Mouse (Mus musculus) olfactory bulb, adult 2 months (tissue): ENCODE measurements around the gene Cd3d. TPM values are rescaled to one million over a fixed set of nuclear protein-coding genes. Genes with fewer than 3 reads are reported as not detected.

Source experiments
- H3K27ac ChIP-seq: fragments of 200-500 bp; 2 replicates; pipeline ENCODE4 v1.5.1; 2012; ENCODE audit warnings: low read depth, low read length; ENCODE audit not compliant: insufficient read depth
- H3K4me1 ChIP-seq: fragments of 200-500 bp; 2 replicates; pipeline ENCODE4 v1.6.1; 2012; ENCODE audit warnings: low read length; ENCODE audit not compliant: control insufficient read depth, insufficient read depth
- H3K4me3 ChIP-seq: fragments of 200-500 bp; 2 replicates; pipeline ENCODE4 v1.5.1; 2012; ENCODE audit warnings: mild to moderate bottlenecking, low read depth, low read length, moderate library complexity; ENCODE audit not compliant: insufficient read depth
- CTCF ChIP-seq: fragments of 200-500 bp; IDR thresholded peaks from 2 replicates; pipeline ENCODE4 v1.5.1; 2012; ENCODE audit warnings: low read depth, mild to moderate bottlenecking, low read length, moderate library complexity; ENCODE audit not compliant: insufficient read depth
- POLR2A ChIP-seq: fragments of 200-500 bp; IDR thresholded peaks from 2 replicates; pipeline ENCODE4 v1.6.1; 2012; ENCODE audit warnings: mild to moderate bottlenecking, low read depth, low read length, moderate library complexity; ENCODE audit not compliant: insufficient read depth
- WGBS: fragments of 180-500 bp; shearing (Covaris S2); methylation state at CpG from one replicate; pipeline ENCODE4 v1.1.7; 2018; 5-methylcytosine and 5-hydroxymethylcytosine counted together
- polyA plus RNA-seq: library from polyadenylated mRNA; stranded (reverse); fragments of >200 nt; gene quantifications from 2 replicates; pipeline ENCODE4 v1.2.4, GENCODE M21; 2012; ENCODE audit warnings: low replicate concordance; ENCODE audit not compliant: missing spikeins, insufficient read depth, insufficient read length

Gene Cd3d
- polyA plus RNA-seq, 1 experiment: not detected

GRCm38 (mm10) chr9:45024187-45024586 lies 42.6 kb downstream of the Cd3d start:
- H3K27ac ChIP-seq: no peak overlapping the region
- no peak overlapping the region for H3K4me3 ChIP-seq
- TF ChIP-seq CTCF (no peak), POLR2A (no peak)
- 89% methylated on average over 2 of the region's 2 CpGs for WGBS
- no peaks in the 10 kb centered on the region for H3K4me1 ChIP-seq

- no peak for TF ChIP-seq CTCF
- no peak for TF ChIP-seq POLR2A
- WGBS: 59% methylated on average over 8 of the region's 8 CpGs
- H3K4me3 ChIP-seq: no peak overlapping the region
- no peak overlapping the region for H3K27ac ChIP-seq
- H3K4me1 ChIP-seq: no peaks in the 10 kb centered on the region
Measured at GRCm38 (mm10) chr9:45027376-45027775, 45.8 kb downstream of the Cd3d start.

- no peak overlapping the region for H3K4me3 ChIP-seq
- no peaks in the 10 kb centered on the region for H3K4me1 ChIP-seq
- no peak overlapping the region for H3K27ac ChIP-seq
- 80% methylated on average over 6 of the region's 6 CpGs for whole genome bisulfite sequencing
- no peak for TF ChIP-seq CTCF
- no peak for TF ChIP-seq POLR2A
Measured at GRCm38 (mm10) chr9:45030341-45030740, 48.8 kb downstream of the Cd3d start.

- Histone ChIP-seq H3K4me1 (no peaks in the 10 kb centered on the region), H3K4me3 (no peak overlapping the region), H3K27ac (no peak overlapping the region)
- TF ChIP-seq CTCF (no peak), POLR2A (no peak)
- WGBS: 57% methylated on average over 2 of the region's 2 CpGs
Measured at GRCm38 (mm10) chr9:45032261-45032660, 50.7 kb downstream of the Cd3d start.

GRCm38 (mm10) chr9:45034526-45034925 lies 52.9 kb downstream of the Cd3d start:
- WGBS: 85% methylated on average over 3 of the region's 3 CpGs
- Histone ChIP-seq H3K27ac (no peak overlapping the region), H3K4me3 (no peak overlapping the region), H3K4me1 (no peaks in the 10 kb centered on the region)
- TF ChIP-seq POLR2A: no peak
- no peak for TF ChIP-seq CTCF

Other genes with a start within 250 kb of the Cd3d start
- not detected in 2 replicates for gene Phldb1, start 246.6 kb upstream of the Cd3d start, polyA plus RNA-seq
- 192 TPM in 1 of 2 replicates, not detected in the other for gene Arcn1, start 213.9 kb upstream of the Cd3d start, polyA plus RNA-seq
- gene Ift46, start 213.9 kb upstream of the Cd3d start, polyA plus RNA-seq: not detected in 2 replicates
- gene Tmem25, start 182.5 kb upstream of the Cd3d start, polyA plus RNA-seq: not detected in 2 replicates
- gene Ttc36, start 178.7 kb upstream of the Cd3d start, polyA plus RNA-seq: not detected in 2 replicates
- gene Kmt2a, start 100.5 kb upstream of the Cd3d start, polyA plus RNA-seq: 83.9 and 320 TPM in 2 replicates
- gene Atp5l, start 61.0 kb upstream of the Cd3d start, polyA plus RNA-seq: not detected in 2 replicates
- gene Ube4a, start 16.2 kb upstream of the Cd3d start, polyA plus RNA-seq: not detected in 2 replicates
- 736 and 767 TPM in 2 replicates for gene Cd3g, start 1.4 kb upstream of the Cd3d start, polyA plus RNA-seq
- not detected in 2 replicates for gene Cd3e, start 27.8 kb downstream of the Cd3d start, polyA plus RNA-seq
- gene Mpzl2, start 58.0 kb downstream of the Cd3d start, polyA plus RNA-seq: not detected in 2 replicates
- gene Mpzl3, start 73.4 kb downstream of the Cd3d start, polyA plus RNA-seq: not detected in 2 replicates
- gene Jaml, start 97.4 kb downstream of the Cd3d start, polyA plus RNA-seq: not detected in 2 replicates
- gene Scn2b, start 136.0 kb downstream of the Cd3d start, polyA plus RNA-seq: not detected in 2 replicates
- not detected in 2 replicates for gene Scn4b, start 156.6 kb downstream of the Cd3d start, polyA plus RNA-seq
- gene BC049352, start 200.2 kb downstream of the Cd3d start, polyA plus RNA-seq: not detected in 2 replicates
- not detected in 2 replicates for gene Tmprss4, start 222.3 kb downstream of the Cd3d start, polyA plus RNA-seq